Mouse (Mus musculus) kidney, adult 2 months (tissue): ENCODE measurements around the gene Rnf216.

Experiments
- CTCF ChIP-seq: fragments of 200-500 bp; conservative IDR thresholded peaks from 2 replicates; pipeline ENCODE4 v1.5.1; 2011; ENCODE audit warnings: low read depth, mild to moderate bottlenecking, control low read depth, low read length, moderate library complexity, mixed read lengths; ENCODE audit not compliant: insufficient read depth, insufficient read length
- POLR2A ChIP-seq: fragments of 200-500 bp; IDR thresholded peaks from one replicate; pipeline ENCODE4 v1.6.1; 2011; ENCODE audit warnings: low read depth, low read length, control low read depth

DNA sequence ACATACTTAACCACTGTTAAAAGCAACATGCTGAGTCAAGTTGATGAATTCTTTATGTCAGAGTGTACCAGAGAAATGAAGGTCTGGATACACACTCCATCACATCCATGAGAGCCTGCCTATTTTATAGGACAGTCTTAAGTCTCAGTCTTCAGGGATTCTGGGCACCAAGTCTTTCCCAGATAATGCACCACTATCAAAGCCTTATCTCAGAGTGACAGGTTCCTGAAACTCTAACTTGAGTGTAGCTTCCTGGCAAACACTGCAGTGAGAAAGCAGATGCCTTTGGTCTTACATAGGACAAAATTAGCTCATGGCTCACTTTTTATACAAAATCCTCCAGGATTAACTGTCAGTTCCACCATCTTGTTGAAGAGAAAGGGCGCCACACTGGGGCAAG is 46.7 kb downstream of the Rnf216 start:
- TF ChIP-seq CTCF (no peak), POLR2A (no peak)
